Mouse (Mus musculus) right cerebral cortex, postnatal 10 days (tissue): ENCODE data around the gene Lrmda.

Experiments
- DNase-seq, 2 experiments: peaks; one replicate each; pipeline ENCODE4 v3.0.0; 2021; ENCODE audit warnings: low spot score in 2 of 2

Gene Lrmda

DNA sequence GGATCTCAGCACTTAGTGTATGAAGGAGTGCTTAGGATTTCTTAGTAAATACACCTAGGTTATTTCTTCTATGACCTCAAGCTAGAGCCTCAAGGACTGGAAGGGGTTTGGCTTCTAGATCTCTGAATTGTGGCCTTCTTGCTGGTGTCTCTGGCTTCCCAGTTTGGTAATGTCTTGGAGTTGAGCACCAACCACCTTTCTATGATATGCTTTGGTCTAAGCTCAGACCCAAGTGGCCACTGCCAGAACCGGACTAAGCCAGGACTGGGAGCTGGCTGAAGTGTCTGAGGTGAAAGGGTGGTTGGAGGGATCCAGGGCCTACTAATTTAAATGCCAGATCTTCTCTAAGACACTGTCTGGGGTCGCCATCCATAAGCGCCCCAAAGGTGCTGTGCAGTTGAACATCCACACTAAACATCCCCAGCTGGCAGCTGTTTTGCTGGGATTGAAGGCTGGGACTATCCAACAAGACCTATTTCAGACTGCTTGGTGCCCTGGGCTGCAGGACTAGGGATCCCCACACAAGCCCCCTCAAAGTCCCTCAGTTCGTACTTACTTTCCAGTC lies 27.1 kb upstream of the Lrmda start:
- no peak for DNase-seq

DNA sequence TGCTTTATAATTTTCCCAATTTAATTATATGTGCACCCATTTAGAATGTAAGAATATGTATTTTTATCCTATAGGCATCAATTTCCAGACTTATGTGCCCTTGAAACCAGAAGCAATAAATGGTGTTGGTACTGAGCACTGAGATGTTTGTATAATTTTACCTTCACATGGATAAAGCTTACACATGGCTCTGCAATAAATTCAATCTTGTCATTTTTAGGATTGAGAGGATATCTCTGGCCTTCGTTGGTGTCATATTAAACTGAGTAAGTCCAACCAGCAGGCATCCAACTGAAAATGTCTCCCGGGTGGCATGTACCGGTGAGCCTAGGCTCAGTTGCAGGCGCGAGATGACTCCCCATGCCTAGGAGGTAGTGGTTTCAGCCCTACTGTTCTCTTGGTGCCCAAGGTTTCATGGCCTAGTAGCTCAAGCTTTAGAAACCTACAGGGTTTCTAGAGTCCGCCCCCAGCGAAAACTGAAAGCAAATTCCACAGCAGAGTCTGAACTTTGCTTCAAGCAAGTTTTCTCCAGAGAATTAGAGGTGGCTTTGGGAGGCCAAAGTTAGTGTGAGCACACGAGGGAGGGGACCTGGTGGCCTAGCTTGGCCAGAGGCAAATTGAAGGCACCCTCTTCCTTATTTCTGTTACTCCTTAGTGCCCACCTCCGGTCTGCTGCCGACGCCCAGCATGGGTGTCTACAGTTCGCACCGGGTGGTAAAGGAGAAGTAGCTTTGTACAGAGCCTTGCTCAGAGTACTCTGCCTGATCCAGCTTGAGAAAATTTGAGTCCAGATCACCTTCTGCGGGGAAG lies 26.1 kb upstream of the Lrmda start:
- no peak for DNase-seq

DNA sequence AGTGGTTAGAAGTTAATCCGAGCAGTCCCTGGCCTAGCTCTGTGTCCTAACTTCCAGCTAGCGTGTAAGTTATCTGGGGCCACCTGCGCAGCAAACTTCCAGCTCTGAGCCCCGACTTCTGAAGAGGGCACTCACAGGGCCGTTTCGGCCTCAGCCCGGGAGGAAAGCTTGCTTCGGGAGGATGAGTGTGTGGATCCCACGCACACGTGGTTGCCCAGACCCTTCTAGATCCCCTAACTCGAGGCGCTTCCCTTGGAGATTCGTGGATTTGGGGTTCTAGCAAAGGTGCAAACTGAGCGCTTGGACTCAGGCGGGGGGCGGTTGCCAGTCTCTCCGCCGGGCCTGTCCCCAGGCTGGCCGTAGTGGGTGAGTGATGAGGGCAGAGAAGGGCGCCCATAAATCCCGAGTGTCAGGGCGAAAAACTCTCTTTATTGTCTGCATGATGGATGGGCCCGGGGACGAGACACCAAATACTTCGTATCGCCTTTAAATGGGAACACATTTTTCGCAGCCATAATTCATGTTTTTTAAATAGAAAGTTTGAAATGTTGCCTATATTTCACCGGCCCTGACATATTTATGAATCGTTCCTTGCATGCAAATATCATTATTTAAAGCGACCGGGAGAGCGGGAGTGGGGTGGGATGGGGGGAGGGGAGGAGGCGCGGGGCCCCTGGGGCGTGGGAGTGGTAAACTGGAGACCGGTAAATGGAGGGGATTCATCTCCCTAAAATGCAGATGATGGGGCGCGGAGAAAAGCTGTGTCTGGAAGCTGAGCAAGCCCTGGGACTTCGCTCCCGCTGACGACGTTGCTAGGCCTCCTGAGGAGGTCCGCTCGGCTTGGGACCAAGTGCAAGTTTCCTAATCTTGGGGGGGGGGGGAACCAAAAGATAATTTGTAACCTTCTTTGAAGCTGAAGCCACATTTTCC lies 25.2 kb upstream of the Lrmda start:
- no peak for DNase-seq

DNA sequence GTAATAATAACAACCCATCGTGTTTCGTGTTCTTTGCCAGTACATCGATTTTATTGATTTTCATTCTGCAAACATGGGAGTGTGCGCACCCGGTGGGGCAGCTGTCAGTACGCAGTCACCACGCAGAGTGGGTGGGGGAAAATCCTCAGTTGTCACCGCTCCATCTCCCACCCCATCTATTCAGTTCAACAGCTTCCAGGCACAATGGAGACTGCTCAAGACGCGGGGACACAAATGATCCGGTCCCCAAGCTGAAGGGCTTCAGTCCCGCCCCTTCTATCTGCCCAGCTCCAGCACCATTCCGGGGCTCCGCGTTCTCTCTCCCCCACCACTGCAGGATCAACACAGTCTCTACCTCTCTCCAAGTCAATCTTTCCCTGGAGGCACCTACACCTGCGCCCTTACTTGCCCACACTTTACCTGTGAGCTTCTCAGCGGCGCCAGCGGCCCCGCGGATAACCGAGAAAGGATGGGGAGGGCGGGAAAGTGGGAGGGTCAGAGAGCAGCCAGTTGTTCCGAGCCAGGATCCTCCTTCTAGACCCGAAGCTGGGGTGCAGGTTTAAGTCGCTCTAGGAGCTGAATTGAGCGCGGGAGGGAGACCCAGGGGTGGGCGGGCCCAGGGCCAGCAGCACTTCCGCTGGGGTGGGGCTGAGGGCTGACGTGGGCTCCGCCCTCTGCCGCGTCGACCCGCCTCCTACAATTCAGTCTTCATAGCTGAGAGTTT lies 24.3 kb upstream of the Lrmda start:
- DNase-seq, result peak; percentile 44 to 47

DNA sequence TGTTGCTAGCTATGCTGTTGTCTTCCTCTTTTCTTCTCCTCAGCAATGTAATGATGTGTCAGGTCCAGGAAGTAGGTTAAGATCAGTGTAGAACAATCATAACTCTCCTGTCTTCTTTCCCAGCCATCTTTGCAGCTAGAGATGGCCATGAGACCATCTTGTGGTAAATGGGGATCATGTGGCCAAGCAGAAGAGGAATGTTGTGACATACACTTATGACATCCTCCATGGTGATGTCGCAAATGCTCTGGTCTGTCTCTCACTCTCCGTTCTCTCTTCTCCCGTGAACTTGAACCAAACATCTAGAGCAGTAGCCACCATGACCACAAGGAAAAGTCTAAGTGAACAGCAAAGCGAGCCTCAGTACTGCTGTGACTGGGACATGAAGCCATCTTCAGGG lies 19.9 kb upstream of the Lrmda start:
- DNase-seq, result no peak

DNA sequence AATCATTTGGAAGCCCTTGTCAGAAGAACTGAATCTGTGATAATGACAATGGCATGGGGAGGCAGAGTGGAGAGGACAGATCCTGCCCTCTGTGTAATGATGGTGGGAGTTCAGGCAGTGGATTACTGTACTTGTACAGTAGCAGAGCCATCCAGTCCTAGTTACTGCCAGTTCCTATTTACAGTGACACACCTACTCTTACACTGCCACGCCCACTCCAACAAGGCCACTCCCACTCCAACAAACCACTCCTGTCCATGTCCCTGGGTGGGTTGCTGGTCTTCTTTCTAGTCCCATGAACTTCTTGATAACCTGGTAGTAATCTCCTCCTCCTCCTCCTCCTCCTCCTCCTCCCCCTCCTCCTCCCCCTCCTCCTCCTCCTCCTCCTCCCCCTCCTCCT lies 16.3 kb upstream of the Lrmda start:
- DNase-seq, result no peak

DNA sequence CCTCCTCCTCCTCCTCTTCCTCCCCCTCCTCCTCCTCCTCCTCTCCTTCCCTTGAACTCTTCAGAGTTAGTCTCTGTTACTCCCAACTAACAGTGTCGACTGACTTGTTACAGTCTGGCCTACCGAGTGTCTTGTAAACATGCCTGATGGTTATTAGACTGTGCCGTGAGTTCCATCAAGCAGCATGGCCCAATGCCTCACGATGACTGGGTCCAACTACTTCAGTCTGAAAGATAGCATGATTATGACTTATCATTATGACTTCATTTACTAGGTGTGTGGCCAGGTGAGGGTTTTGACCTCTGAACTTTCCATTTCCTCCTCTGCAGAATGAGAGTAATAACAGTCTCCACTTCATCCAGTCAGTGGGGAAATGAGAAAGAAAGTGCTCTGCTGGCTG lies 15.9 kb upstream of the Lrmda start:
- DNase-seq, result no peak

DNA sequence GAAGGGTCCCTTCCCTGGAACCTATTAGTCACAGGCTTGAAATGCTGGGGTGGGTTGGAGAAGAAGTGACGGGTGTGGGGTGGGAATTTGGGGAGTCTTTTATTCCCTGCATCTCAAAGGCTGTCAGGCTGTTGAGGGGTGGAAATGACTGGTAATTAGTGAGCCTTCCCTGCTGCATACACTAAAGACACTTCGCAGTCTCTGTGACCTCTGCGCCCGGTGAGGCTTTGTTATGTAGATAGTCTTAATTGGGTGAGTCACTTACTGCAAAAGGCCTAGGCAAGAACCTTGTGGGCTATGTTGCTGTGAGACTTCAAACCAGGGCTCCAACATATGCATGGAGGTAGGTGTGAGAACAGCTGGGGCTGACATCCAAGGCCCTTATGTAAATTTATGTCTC lies 14.6 kb upstream of the Lrmda start:
- DNase-seq, result no peak

DNA sequence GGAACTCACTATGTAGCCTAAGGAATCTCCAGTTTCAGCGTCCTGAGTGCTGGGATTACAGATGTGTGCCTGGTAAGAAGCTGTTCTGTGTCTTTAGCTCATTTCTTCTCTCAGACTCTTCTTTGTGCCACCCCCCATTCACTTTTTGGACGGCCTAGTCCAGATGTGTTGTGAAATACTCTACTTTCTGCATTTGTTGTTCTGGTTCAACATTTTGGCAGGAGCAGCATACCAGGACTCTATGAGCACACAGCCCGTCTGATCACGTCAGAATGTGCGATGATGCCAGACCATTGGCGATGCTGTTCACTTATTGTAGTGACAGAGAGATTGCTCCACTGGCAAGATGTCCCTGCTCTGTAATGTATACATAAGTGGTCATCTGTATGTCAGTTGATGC lies 12.5 kb upstream of the Lrmda start:
- DNase-seq, result no peak

DNA sequence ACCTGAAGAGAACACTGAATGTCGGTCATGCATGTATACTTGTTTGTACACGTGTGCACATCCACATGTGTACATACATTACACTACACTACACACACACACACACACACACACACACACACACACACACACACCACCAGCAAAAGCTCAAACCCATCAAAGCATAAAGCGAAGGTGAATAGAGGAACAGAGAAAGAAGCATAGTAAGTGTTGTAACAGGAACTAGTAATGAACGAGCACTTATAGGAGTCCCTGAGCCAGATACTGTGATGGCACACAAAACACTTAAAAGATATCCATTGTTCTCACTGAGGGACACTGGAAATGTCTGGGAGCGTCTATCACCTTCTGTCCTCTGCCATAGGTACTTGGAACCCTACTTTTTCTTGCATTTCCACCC lies 5.2 kb upstream of the Lrmda start:
- no peak for DNase-seq

DNA sequence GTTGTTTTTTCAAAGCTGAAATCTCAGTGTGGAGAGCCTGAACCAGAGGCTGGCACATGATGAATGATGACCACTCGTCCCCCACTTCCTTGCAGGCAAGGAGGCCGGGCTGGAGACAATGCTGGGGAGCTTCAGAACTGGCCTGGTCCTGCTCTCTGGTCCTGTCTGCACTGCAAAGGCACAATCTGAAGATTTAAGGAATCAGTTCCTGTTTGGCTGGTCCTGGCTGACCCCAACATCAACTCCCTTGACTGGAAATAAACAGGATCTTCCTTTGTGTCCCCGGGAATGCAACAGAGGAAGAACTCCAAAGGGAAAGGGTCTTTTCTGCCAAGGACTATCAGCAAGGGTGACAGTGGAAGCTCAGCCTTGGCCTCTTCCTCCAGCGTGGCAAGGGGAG lies 4.7 kb upstream of the Lrmda start:
- no peak for DNase-seq

DNA sequence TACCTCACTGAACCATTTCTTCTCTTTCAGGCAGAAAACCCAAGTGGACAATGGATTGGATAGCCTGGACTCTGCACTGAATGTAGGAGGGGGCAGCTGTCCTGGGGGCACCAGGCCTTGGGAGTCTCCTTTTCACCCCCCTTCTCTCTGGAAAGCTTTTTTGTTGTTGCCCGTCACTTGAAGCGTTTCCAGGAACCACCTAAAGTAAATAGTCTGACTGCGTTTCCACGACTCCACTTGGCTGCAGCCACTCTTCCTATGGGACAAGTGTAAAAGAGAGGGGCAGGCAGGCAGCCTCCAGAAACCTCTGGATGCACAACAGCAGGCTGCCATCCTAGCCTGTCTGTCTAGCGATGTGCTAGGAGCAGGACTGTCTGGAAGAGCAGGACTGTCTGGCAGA lies 2.5 kb upstream of the Lrmda start:
- no peak for DNase-seq

DNA sequence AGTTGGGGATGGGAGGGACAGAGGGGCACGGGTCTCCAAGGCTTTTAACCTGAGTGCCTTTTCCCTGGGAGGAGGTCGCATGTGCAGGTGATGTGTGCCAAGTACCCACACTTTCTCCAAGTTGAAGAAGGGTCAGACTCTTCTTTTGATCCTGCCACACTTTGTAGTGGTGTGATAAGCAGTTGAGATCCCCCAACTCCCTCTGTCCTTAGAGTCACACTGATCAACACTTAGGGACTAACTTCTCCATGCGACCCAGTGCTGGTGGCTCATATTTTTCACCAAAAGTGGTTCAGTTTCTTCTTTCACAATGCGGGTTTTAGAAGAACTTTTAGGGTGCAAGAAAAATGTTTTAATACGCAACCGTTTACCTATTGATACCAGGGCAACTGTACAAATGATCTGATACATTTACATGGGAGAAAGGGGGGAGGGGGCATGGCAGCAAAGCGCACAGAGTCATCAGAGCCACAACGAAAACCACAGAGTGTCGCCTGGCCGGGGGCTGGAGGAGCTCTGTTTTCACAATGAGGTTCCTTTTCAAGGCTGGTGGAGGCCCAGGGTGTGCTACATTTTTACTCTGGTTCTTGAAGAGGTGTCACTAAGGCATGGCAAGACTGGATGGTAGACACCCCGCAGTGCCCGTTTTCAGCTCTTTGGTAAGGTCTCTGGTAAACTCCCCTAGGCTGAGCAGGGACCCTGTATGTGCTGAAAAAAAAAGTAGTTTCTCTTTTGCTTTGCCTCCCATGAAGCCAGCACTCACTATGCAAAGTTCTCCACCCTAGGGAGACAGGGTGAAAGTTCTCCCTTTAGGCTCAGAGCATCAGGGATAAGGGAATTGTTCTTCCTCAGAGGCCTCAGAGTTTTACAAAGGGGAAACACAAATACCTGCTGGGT lies 685 bp downstream of the Lrmda start:
- DNase-seq, result no peak

DNA sequence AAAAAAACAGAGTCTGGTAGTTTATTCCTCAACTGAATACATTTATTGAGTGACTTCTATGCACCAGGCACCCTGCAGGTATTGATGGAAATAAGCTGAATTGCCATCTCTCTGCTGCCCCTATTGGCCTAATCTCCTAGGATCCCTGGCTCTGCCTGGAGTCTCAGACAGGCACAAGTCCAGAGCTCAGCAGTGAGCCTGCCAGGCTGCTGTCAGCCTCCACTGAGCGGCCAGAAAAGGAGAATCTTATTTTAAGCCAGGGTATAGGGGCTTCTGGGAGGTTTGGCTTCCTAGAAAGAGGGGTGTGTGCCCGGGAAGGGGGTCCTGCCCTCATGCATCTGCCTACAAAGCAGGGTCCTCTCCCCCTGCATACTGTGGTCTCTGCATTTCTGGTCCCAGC lies 1.4 kb downstream of the Lrmda start:
- peak; percentile 38 to 57 for DNase-seq

DNA sequence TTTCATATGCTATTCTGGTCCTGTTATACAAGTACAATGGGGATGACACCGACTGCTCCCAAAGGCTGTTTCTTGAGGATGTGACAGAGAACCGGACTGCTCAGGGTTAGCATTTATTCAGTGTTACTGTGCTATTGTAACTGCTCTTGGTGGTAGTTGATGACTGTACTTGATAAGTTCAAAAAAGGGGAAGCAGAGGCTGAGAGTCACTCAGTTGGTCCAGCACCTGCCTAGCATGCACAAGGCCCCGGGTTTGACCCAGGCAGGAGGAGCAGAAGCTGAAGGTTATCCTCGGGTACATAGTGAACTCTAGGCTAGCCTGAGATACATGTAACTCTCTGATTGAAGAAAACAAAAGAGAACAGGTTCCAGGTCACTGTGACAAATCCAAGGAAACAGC lies 4.0 kb downstream of the Lrmda start:
- no peak for DNase-seq

DNA sequence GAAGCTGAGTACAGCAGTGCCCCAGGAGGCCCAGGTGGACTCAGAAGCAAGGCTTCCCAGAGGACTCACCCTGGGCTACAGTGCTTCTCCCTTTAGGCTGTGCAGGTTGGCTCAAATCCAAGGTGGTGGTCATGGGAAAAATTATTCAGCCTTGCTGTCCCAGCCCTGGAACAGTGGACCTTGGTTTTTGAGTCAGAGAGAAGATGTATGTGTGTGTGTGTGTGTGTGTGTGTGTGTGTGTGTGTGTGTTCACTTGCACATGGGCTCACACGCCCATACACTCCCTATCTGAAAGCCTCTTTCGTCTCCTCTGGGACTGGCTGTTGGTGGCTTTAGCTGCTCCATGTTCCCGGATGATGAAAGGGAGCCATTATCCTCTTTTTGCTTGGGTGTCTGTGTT lies 16.4 kb downstream of the Lrmda start:
- no peak for DNase-seq

DNA sequence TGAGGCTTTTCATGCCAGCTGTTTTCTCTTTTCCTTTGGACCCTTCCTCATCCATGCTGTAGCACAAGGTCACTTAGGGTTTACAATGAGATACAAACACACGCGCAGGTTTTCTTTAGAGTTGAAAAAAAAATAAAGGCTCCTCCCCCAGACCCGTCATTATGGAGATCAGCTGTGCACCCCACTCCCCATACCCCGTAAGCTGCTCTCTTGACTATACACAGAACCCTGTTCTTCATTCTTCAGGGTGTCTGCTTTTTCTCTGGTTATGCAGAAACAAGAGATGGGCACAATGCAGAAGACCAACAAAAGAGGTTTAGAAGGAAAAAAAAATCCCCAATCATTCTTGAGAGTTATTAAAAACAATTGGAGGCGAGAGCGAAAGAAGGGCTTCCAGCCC lies 16.8 kb downstream of the Lrmda start:
- no peak for DNase-seq

DNA sequence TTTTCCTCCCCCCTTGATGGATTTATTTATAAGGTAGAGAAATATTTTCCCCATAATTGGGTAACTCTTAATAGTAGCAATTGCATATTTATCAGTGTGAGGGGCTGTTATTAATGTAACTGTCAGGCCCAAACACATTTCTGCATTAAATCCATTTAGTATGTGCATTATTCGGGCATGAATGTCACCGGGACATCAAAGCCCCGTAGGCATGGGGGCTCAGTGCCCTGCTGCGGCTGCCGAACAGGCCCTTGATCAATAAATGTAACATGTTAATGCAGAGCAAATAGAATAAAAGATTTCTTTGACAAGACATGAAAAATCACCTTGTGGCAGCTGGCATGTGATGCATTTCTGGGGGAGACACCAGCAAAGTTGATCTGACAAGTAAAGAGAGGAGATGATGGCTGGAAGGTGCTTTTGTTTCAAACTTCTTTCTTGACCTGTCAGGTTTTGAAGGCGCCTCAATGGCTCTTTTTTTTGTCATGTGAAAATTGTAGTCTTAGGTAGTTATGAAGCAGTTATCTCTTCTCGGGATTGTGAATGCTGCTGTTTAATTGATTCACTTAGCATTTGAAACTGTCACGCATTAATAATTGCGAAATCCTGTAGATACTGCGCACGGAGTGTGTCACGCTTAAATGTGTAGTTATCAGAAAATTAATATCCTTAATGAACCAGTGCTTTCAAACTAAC lies 17.4 kb downstream of the Lrmda start:
- DNase-seq, result no peak

DNA sequence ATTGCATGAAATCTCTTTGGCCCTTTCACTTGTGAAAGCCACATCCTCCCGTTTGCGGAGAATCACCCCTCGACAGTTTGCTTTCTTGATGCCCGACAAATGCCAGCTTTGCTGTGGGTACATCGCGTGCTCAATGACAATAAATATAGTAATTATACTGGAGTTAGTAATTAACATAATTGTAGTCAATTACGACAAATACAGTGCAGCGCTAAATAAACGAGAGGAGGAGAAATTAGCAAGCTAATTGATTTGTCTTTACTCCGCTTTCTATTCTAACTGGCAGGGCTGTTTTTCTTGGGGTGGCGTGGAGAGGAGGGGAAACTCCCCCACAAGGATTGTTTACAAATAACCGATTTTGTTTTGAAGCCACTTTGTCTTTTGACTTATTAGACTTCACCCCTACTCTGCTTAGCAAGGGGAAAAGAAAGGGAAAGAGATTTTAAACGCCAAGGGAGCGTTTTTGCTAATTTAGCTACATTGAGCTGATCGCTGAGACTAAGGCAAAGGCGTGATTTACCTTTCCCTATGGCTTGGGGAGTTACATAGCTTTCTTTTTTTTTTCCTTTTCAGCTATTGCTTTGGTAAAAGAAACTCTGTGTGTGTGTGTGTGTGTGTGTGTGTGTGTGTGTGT lies 18.1 kb downstream of the Lrmda start:
- DNase-seq, result no peak

DNA sequence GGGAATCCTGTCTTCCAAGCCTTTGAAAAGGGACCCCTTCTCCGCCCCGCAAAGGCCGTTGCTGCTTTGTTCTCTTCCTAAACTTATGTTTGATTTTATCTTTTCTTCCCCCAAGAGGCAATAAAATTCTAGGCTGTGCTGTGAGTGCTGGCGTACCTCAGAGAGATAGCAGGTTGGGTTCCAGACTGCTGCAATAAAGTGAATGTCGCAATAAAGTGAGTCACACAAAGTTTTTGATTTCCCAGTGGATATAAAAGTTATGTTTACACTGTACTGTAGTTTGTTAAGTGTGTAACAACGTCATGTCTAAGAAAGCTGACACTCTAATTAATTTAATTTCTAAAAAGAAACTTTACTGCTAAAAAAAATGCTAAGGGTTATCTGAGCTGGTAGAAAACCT lies 22.6 kb downstream of the Lrmda start:
- DNase-seq, result no peak
